Mouse (Mus musculus): Measurements from ENCODE around the gene S1pr2. TPM values are rescaled to one million over a fixed set of nuclear protein-coding genes. Genes with fewer than 3 reads are reported as not detected.

Gene S1pr2
- polyA plus RNA-seq, 1 experiment from 2014 or later = 10.3 TPM

GRCm38 (mm10) chr9:20944697-20945370 is 31.7 kb downstream of the S1pr2 start:
- no peak overlapping the region for H3K9ac ChIP-seq (ENCODE audit: low read depth, low read length)
- H3K4me2 ChIP-seq (ENCODE audit: low read length) = no peak overlapping the region
- no peaks in the 10 kb centered on the region for H3K9me3 ChIP-seq (ENCODE audit: control insufficient read depth, low read length)
- no peak for ATAC-seq
- H3K4me1 ChIP-seq (ENCODE audit: control insufficient read depth, insufficient read depth, low read depth, low read length) = no peaks in the 10 kb centered on the region; the same call in 1 of the 2 replicates
- H3K27me3 ChIP-seq (replicated peaks; ENCODE audit: control insufficient read depth, insufficient read depth, low read length) = no peaks in the 10 kb centered on the region
- peaks cover 15% of the 10 kb centered on the region for H3K36me3 ChIP-seq (ENCODE audit: control insufficient read depth, insufficient read depth, low read length)
- no peak overlapping the region for H3K27ac ChIP-seq (ENCODE audit: low read depth, low read length)
- WGBS = 76% methylated on average over 4 of the region's 4 CpGs
- no peak overlapping the region for H3K4me3 ChIP-seq (ENCODE audit: low read length)

- H3K4me3 ChIP-seq (ENCODE audit: low read length) = no peak overlapping the region
- no peaks in the 10 kb centered on the region; the same call in 1 of the 2 replicates for H3K4me1 ChIP-seq (ENCODE audit: control insufficient read depth, insufficient read depth, low read depth, low read length)
- peaks cover 23% of the 10 kb centered on the region for H3K36me3 ChIP-seq (ENCODE audit: control insufficient read depth, insufficient read depth, low read length)
- no peaks in the 10 kb centered on the region for H3K9me3 ChIP-seq (ENCODE audit: control insufficient read depth, low read length)
- no peaks in the 10 kb centered on the region for H3K27me3 ChIP-seq (replicated peaks; ENCODE audit: control insufficient read depth, insufficient read depth, low read length)
- no peak overlapping the region for H3K4me2 ChIP-seq (ENCODE audit: low read length)
- no peak overlapping the region for H3K27ac ChIP-seq (ENCODE audit: low read depth, low read length)
- 4% methylated on average over 2 of the region's 2 CpGs for WGBS
- H3K9ac ChIP-seq (ENCODE audit: low read depth, low read length) = no peak overlapping the region
- ATAC-seq = no peak
These were observed 32.7 kb downstream of the S1pr2 start for GRCm38 (mm10) chr9:20943911-20944310.

- Histone ChIP-seq H3K27ac (ENCODE audit: low read depth, low read length) (no peak overlapping the region), H3K9ac (ENCODE audit: low read depth, low read length) (no peak overlapping the region), H3K27me3 (replicated peaks; ENCODE audit: control insufficient read depth, insufficient read depth, low read length) (no peaks in the 10 kb centered on the region), H3K4me1 (ENCODE audit: control insufficient read depth, insufficient read depth, low read depth, low read length) (no peaks in the 10 kb centered on the region; the same call in 1 of the 2 replicates), H3K36me3 (ENCODE audit: control insufficient read depth, insufficient read depth, low read length) (peaks cover 27% of the 10 kb centered on the region), H3K4me3 (ENCODE audit: low read length) (no peak overlapping the region), H3K4me2 (ENCODE audit: low read length) (no peak overlapping the region), H3K9me3 (ENCODE audit: control insufficient read depth, low read length) (no peaks in the 10 kb centered on the region)
- WGBS = 91% methylated on average over 7 of the region's 7 CpGs
- no peak for ATAC-seq
These were observed 33.2 kb downstream of the S1pr2 start for GRCm38 (mm10) chr9:20943396-20943795.

- 96% methylated on average over 3 of the region's 3 CpGs for WGBS
- ATAC-seq = no peak
- Histone ChIP-seq H3K9me3 (ENCODE audit: control insufficient read depth, low read length) (no peaks in the 10 kb centered on the region), H3K27ac (ENCODE audit: low read depth, low read length) (no peak overlapping the region), H3K4me3 (ENCODE audit: low read length) (no peak overlapping the region), H3K4me2 (ENCODE audit: low read length) (no peak overlapping the region), H3K9ac (ENCODE audit: low read depth, low read length) (no peak overlapping the region), H3K27me3 (replicated peaks; ENCODE audit: control insufficient read depth, insufficient read depth, low read length) (no peaks in the 10 kb centered on the region), H3K36me3 (ENCODE audit: control insufficient read depth, insufficient read depth, low read length) (peaks cover 62% of the 10 kb centered on the region), H3K4me1 (ENCODE audit: control insufficient read depth, insufficient read depth, low read depth, low read length) (no peaks in the 10 kb centered on the region)
These were observed 53.3 kb downstream of the S1pr2 start for GRCm38 (mm10) chr9:20923258-20923657.

GRCm38 (mm10) chr9:20916160-20916559 is 60.4 kb downstream of the S1pr2 start:
- no peak for ATAC-seq
- Histone ChIP-seq H3K4me2 (ENCODE audit: low read length) (no peak overlapping the region), H3K4me1 (ENCODE audit: control insufficient read depth, insufficient read depth, low read depth, low read length) (no peaks in the 10 kb centered on the region), H3K4me3 (ENCODE audit: low read length) (no peak overlapping the region), H3K9me3 (ENCODE audit: control insufficient read depth, low read length) (no peaks in the 10 kb centered on the region), H3K36me3 (ENCODE audit: control insufficient read depth, insufficient read depth, low read length) (peaks cover 81% of the 10 kb centered on the region), H3K27ac (ENCODE audit: low read depth, low read length) (no peak overlapping the region), H3K9ac (ENCODE audit: low read depth, low read length) (no peak overlapping the region), H3K27me3 (replicated peaks; ENCODE audit: control insufficient read depth, insufficient read depth, low read length) (no peaks in the 10 kb centered on the region)
- 86% methylated on average over 4 of the region's 4 CpGs for WGBS

Small RNAs within 50 kb of the gene (microRNA-seq; reads per million reads assigned to microRNA genes)
- not detected for gene Mir7081

Other genes starting within 250 kb of the S1pr2 start
- 250 and 269 TPM in 2 replicates for gene Olfm2, start 230.4 kb downstream of the S1pr2 start, polyA plus RNA-seq (2015; fragmentation: Nextera tagmentation; extraction: Ambion mirVana)
- gene Col5a3, start 161.7 kb downstream of the S1pr2 start, polyA plus RNA-seq (2015; fragmentation: Nextera tagmentation; extraction: Ambion mirVana) = 1.1 and 1.2 TPM in 2 replicates
- not detected in 2 replicates for gene Rdh8, start 158.3 kb downstream of the S1pr2 start, polyA plus RNA-seq (2015; fragmentation: Nextera tagmentation; extraction: Ambion mirVana)
- gene A230050P20Rik, start 108.1 kb downstream of the S1pr2 start, polyA plus RNA-seq (2015; fragmentation: Nextera tagmentation; extraction: Ambion mirVana) = 18.1 and 22.6 TPM in 2 replicates
- 15.6 and 18.1 TPM in 2 replicates for gene Angptl6, start 97.1 kb downstream of the S1pr2 start, polyA plus RNA-seq (2015; fragmentation: Nextera tagmentation; extraction: Ambion mirVana)
- 44.4 and 48.0 TPM in 2 replicates for gene Ppan, start 88.6 kb downstream of the S1pr2 start, polyA plus RNA-seq (2015; fragmentation: Nextera tagmentation; extraction: Ambion mirVana)
- 243 and 247 TPM in 2 replicates for gene Eif3g, start 78.2 kb downstream of the S1pr2 start, polyA plus RNA-seq (2015; fragmentation: Nextera tagmentation; extraction: Ambion mirVana)
- 49.5 and 64.2 TPM in 2 replicates for gene Dnmt1, start 16.9 kb downstream of the S1pr2 start, polyA plus RNA-seq (2015; fragmentation: Nextera tagmentation; extraction: Ambion mirVana)
- gene Mrpl4, start 26.0 kb upstream of the S1pr2 start, polyA plus RNA-seq (2015; fragmentation: Nextera tagmentation; extraction: Ambion mirVana) = 112 and 114 TPM in 2 replicates
- 3.4 and 5.3 TPM in 2 replicates for gene Icam1, start 39.2 kb upstream of the S1pr2 start, polyA plus RNA-seq (2015; fragmentation: Nextera tagmentation; extraction: Ambion mirVana)
- gene Icam4, start 52.6 kb upstream of the S1pr2 start, polyA plus RNA-seq (2015; fragmentation: Nextera tagmentation; extraction: Ambion mirVana) = 0.27 and 0.29 TPM in 2 replicates
- gene Icam5, start 55.3 kb upstream of the S1pr2 start, polyA plus RNA-seq (2015; fragmentation: Nextera tagmentation; extraction: Ambion mirVana) = 2.8 and 3.2 TPM in 2 replicates
- gene Zglp1, start 90.3 kb upstream of the S1pr2 start, polyA plus RNA-seq (2015; fragmentation: Nextera tagmentation; extraction: Ambion mirVana) = 1.5 and 2.1 TPM in 2 replicates
- gene Gm49373, start 96.3 kb upstream of the S1pr2 start, polyA plus RNA-seq (2015; fragmentation: Nextera tagmentation; extraction: Ambion mirVana) = 1.3 and 2.2 TPM in 2 replicates
- 75.2 and 80.8 TPM in 2 replicates for gene Fdx1l, start 96.8 kb upstream of the S1pr2 start, polyA plus RNA-seq (2015; fragmentation: Nextera tagmentation; extraction: Ambion mirVana)
- gene Gm38431, start 115.2 kb upstream of the S1pr2 start, polyA plus RNA-seq (2015; fragmentation: Nextera tagmentation; extraction: Ambion mirVana) = 1.3 TPM in 2 replicates
- gene Raver1, start 115.2 kb upstream of the S1pr2 start, polyA plus RNA-seq (2015; fragmentation: Nextera tagmentation; extraction: Ambion mirVana) = 25.9 and 35.9 TPM in 2 replicates
- gene Tyk2, start 154.5 kb upstream of the S1pr2 start, polyA plus RNA-seq (2015; fragmentation: Nextera tagmentation; extraction: Ambion mirVana) = 9.5 and 10.5 TPM in 2 replicates
- 204 and 211 TPM in 2 replicates for gene Cdc37, start 173.2 kb upstream of the S1pr2 start, polyA plus RNA-seq (2015; fragmentation: Nextera tagmentation; extraction: Ambion mirVana)
- gene Pde4a, start 188.9 kb upstream of the S1pr2 start, polyA plus RNA-seq (2015; fragmentation: Nextera tagmentation; extraction: Ambion mirVana) = 47.7 and 50.5 TPM in 2 replicates

Data from hindbrain, embryonic 16.5 days (tissue).